Mouse (Mus musculus) intestine, embryonic 14.5 days (tissue): Measurements from ENCODE around the gene Abhd8. TPM values are rescaled to one million over a fixed set of nuclear protein-coding genes. Genes with fewer than 3 reads are reported as not detected.
A peak's percentile ranks its signal among the peaks of the same experiment; 100 is the strongest.

Experiments
- ATAC-seq: fragments of 200-750 bp; cut with Nextera tagmentation; replicated peaks from 2 replicates; pipeline ENCODE4 v1.8.0; 2017; ENCODE audit warnings: low read depth, moderate number of reproducible peaks, moderate TSS enrichment, moderate library complexity; ENCODE audit not compliant: low FRiP score, low TSS enrichment
- DNase-seq: peaks from one replicate; pipeline ENCODE4 v3.0.0-alpha.2; 2018; ENCODE audit warnings: low spot score
- H3K27ac ChIP-seq: fragments of 300-500 bp; sonication (generic); 2 replicates; pipeline ENCODE4 v1.5.1; 2014; ENCODE audit warnings: low read depth, mild to moderate bottlenecking, control low read depth
- H3K27me3 ChIP-seq: fragments of 300-500 bp; sonication (generic); replicated peaks from 2 replicates; pipeline ENCODE4 v1.6.1; 2014; ENCODE audit warnings: low read length, control low read depth; ENCODE audit not compliant: control insufficient read depth, insufficient read depth
- H3K36me3 ChIP-seq: fragments of 300-500 bp; sonication (generic); 2 replicates; pipeline ENCODE4 v1.6.1; 2014; ENCODE audit warnings: low read length, control low read depth; ENCODE audit not compliant: control insufficient read depth, insufficient read depth
- H3K4me1 ChIP-seq: fragments of 300-500 bp; sonication (generic); replicated peaks from 2 replicates; pipeline ENCODE4 v1.6.1; 2014; ENCODE audit warnings: low read length, control low read depth, mixed read lengths; ENCODE audit not compliant: control insufficient read depth, insufficient read depth
- H3K4me2 ChIP-seq: fragments of 300-500 bp; sonication (generic); 2 replicates; pipeline ENCODE4 v1.6.1; 2014; ENCODE audit warnings: low read length
- H3K4me3 ChIP-seq: fragments of 300-500 bp; sonication (generic); 2 replicates; pipeline ENCODE4 v1.5.1; 2014; ENCODE audit warnings: low read depth, low read length, control low read depth, mixed read lengths
- H3K9ac ChIP-seq: fragments of 300-500 bp; sonication (generic); 2 replicates; pipeline ENCODE4 v1.6.1; 2014; ENCODE audit warnings: mild to moderate bottlenecking, low read length
- H3K9me3 ChIP-seq: fragments of 300-500 bp; sonication (generic); 2 replicates; pipeline ENCODE4 v1.6.1; 2016; ENCODE audit warnings: low read length, control low read depth; ENCODE audit not compliant: control insufficient read depth
- WGBS: fragments of 180-500 bp; shearing (Covaris S2); extraction: QIAGEN DNeasy Blood & Tissue Kit; methylation state at CpG from one replicate; pipeline ENCODE4 v1.1.7; 2014; 5-methylcytosine and 5-hydroxymethylcytosine counted together
- polyA plus RNA-seq: library from polyadenylated mRNA; unstranded; fragments of >200 nt; fragmentation: Nextera tagmentation; extraction: Ambion mirVana; gene quantifications from 2 replicates; pipeline ENCODE4 v1.2.1, GENCODE M21; 2014

Abhd8 gene
- polyA plus RNA-seq, 1 experiment from 2014 or later: 30.8 TPM

DNA sequence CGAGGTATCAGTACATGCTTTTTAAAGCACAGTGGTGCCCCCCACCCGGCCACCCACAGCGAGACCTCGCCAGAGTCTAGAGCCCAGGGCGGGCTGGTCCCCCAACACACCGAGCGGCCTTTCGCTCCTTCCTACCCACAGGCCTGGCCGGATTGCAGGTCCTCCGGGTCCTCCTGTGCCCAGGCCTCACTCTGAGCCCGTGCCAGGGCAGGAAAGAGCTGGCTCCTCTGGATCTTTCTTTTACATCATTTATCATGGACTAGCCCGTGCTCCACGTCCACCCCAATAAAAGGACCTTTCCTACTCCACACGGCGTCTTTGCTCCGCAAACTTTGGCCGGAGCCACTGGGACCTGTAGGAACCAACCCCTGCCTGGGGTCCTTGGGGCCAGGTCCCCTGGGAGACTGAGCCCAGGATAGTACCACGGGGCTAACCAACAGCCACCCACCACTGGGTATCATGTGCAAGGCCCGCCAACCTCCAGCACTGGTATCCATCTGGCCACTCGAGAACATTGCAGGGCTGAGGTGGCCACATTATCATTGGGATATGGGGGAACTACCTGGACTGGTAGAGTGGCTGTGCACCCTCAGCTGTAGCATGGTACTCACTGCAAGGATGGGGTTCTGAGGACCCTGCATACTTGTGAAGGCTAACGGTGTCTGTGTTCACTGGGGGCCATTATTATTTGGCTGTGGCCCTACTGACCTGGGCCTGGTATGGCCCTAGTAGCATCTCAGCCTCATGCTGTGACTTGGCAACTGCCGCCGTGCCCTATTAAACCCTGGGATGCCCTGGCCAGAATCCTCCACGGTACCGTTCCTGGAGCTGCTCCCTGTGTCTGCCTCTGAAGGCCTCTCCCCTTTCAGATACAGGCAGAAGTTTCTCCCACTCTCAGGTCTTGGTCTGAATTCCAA lies 11.6 kb upstream of the Abhd8 start:
- no peak overlapping the region for H3K4me2 ChIP-seq
- no peaks in the 10 kb centered on the region for H3K27me3 ChIP-seq
- no peak for DNase-seq
- H3K9me3 ChIP-seq: no peaks in the 10 kb centered on the region
- H3K4me1 ChIP-seq: peaks cover 16% of the 10 kb centered on the region
- no peak overlapping the region for H3K9ac ChIP-seq
- ATAC-seq: no peak
- WGBS: 90% methylated on average over 25 of the region's 25 CpGs
- H3K36me3 ChIP-seq: peaks cover 60% of the 10 kb centered on the region
- H3K4me3 ChIP-seq: no peak overlapping the region
- H3K27ac ChIP-seq: no peak overlapping the region

- H3K36me3 ChIP-seq: peaks cover 55% of the 10 kb centered on the region
- H3K4me3 ChIP-seq: no peak overlapping the region
- ATAC-seq (no peak), DNase-seq (no peak)
- H3K4me1 ChIP-seq: peaks cover 21% of the 10 kb centered on the region
- no peaks in the 10 kb centered on the region for H3K9me3 ChIP-seq
- no peak overlapping the region for H3K27ac ChIP-seq
- no peaks in the 10 kb centered on the region for H3K27me3 ChIP-seq
- H3K4me2 ChIP-seq: no peak overlapping the region
- WGBS: 91% methylated on average over 18 of the region's 18 CpGs
- no peak overlapping the region for H3K9ac ChIP-seq
These were observed 10.9 kb upstream of the Abhd8 start for GRCm38 (mm10) chr8:71474344-71474743.

- Histone ChIP-seq H3K4me1 (peaks cover 21% of the 10 kb centered on the region), H3K4me3 (no peak overlapping the region), H3K27me3 (no peaks in the 10 kb centered on the region), H3K4me2 (no peak overlapping the region), H3K36me3 (peaks cover 47% of the 10 kb centered on the region), H3K9ac (no peak overlapping the region), H3K9me3 (no peaks in the 10 kb centered on the region), H3K27ac (no peak overlapping the region)
- ATAC-seq: no peak
- no peak for DNase-seq
- WGBS: 84% methylated on average over 8 of the region's 8 CpGs
These were observed 9.3 kb upstream of the Abhd8 start for GRCm38 (mm10) chr8:71472601-71473386.

GRCm38 (mm10) chr8:71471861-71472260 lies 8.4 kb upstream of the Abhd8 start:
- DNase-seq: no peak
- Histone ChIP-seq H3K4me1 (peaks cover 16% of the 10 kb centered on the region), H3K27ac (no peak overlapping the region), H3K36me3 (peaks cover 47% of the 10 kb centered on the region), H3K9me3 (no peaks in the 10 kb centered on the region), H3K9ac (no peak overlapping the region), H3K4me2 (no peak overlapping the region), H3K4me3 (no peak overlapping the region), H3K27me3 (no peaks in the 10 kb centered on the region)
- no peak for ATAC-seq
- 93% methylated on average over 17 of the region's 17 CpGs for WGBS

DNA sequence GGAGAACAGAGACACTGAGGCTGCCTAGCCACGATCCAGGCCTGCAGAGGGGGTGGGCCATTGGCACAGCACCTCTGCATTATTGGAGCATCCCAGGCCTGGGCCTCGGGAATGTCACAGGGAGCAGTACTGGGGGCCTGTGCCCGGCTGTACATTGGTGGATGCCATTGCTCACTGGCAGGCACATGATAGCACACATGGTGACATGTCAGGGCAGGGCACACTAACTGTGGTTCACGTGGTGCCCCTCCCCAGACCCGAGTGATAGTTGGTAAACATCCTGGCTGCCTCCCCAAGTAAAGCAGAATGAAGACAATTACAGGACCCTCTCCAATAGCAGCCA lies 7.4 kb upstream of the Abhd8 start:
- 79% methylated on average over 5 of the region's 5 CpGs for WGBS
- H3K4me2 ChIP-seq: no peak overlapping the region
- DNase-seq: no peak

DNA sequence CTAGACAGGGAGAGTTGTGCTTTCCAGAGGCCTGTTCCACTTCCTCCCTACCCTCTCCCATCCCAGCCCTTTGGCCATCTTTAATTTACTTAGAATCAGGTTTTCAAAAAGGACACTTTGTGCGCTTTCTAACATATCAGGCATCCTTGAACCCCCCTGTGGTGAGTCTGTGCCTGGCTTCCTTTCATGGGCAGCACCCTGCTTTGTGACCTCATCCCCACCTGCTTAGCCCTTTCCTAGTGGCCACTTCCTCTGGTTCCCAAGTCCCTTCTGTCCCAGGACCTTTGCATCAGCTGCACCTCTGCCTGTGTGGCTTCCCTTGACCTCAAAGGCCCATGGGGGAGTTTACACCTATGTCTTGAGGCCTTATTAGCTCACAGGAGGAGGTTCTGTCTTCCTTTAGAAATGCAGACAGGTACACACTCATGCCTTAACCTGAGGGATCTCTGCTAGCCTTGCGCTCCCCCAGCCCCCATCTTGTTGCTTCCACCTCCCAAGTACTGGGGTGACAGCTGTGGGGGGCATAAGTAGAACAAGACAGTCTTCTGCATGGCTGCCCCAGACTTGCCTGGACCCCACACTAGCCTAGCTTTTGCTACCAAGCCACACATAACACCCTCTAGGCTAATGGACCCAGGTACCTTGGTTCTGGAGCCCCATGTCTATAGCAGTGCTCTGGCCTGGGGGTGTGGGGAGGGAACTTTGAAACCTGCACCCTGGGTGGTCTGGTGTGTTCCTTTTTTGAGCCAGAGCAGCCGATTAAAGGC lies 6.9 kb upstream of the Abhd8 start:
- WGBS: 83% methylated on average over 3 of the region's 3 CpGs
- Histone ChIP-seq H3K4me1 (peaks cover 11% of the 10 kb centered on the region), H3K27me3 (no peaks in the 10 kb centered on the region), H3K4me3 (peak overlapping the region; percentile 80; the same call in 1 of the 2 replicates), H3K36me3 (peaks cover 45% of the 10 kb centered on the region), H3K9me3 (no peaks in the 10 kb centered on the region), H3K9ac (peak overlapping the region; percentile 67), H3K27ac (no peak overlapping the region), H3K4me2 (peak overlapping the region; percentile 95)
- ATAC-seq (no peak), DNase-seq (no peak)

More for the DNA sequence above, 7.4 kb upstream of the Abhd8 start:
- ATAC-seq: no peak
- Histone ChIP-seq H3K27ac (no peak overlapping the region), H3K36me3 (peaks cover 47% of the 10 kb centered on the region), H3K27me3 (no peaks in the 10 kb centered on the region), H3K9me3 (no peaks in the 10 kb centered on the region), H3K4me1 (peaks cover 14% of the 10 kb centered on the region), H3K9ac (no peak overlapping the region), H3K4me3 (no peak overlapping the region)

DNA sequence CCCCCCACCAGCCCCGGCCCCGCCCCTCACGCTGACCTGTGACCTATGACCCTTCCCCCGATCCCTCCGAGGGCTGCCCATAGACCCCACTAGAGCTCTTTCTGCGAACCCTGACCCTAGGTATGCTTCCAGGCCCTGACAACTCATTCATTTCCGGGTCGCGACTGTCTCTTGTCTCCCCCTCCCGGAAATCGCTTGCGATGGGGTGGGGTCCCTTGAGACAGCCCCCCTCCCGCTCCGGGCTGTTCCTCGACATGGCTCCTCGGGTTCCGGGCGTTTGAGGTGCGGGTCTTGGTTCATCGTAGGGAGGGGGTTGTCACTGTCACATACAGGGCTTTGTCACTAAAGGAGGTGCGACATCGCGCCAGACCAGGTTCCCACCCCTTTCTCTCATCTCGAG lies 6.0 kb upstream of the Abhd8 start:
- no peaks in the 10 kb centered on the region for H3K27me3 ChIP-seq
- peak overlapping the region; percentile 57; the same call in 1 of the 2 replicates for H3K27ac ChIP-seq
- under 1% methylated on average over 22 of the region's 24 CpGs for WGBS
- DNase-seq: peak; percentile 76
- peak; percentile 28 for ATAC-seq
- no peaks in the 10 kb centered on the region for H3K9me3 ChIP-seq
- H3K36me3 ChIP-seq: peaks cover 36% of the 10 kb centered on the region
- H3K9ac ChIP-seq: peak overlapping the region; percentile 67
- peak overlapping the region; percentile 95 for H3K4me2 ChIP-seq
- H3K4me1 ChIP-seq: peaks cover 11% of the 10 kb centered on the region
- peak overlapping the region; percentile 80 for H3K4me3 ChIP-seq

DNA sequence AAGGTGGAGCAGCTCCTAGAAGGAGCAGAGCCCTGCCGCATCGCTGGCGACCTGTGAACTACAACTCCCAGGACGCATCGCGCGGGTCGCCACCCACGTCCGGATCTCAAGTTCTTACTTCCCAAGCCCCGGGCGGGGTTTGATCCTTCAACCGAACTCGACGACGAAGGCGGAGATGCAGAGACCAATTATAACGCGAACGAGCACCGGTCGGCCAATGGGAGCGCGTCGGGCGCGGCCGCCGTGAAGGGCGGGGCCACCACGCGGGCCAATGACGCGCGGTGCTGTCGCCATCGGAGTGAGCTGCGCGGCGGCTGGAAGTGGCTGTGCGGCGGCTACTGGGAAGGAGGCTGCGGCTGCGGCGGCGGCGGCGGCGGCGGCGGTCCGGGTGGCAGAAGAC lies 5.5 kb upstream of the Abhd8 start, which contains the start of gene Dda1:
TSS of gene Dda1 (plus strand) at position 284 of the 400 bp plus-strand sequence.
- 1% methylated on average over 51 of the region's 52 CpGs for WGBS
- DNase-seq (peak; percentile 93), ATAC-seq (peak; percentile 87)
- Histone ChIP-seq H3K9ac (peak within 1 kb of the TSS; percentile 67), H3K9me3 (no peaks in the 10 kb centered on the region), H3K27ac (peak within 1 kb of the TSS; percentile 57; the same call in 1 of the 2 replicates), H3K4me2 (peak within 1 kb of the TSS; percentile 95), H3K4me3 (peak within 1 kb of the TSS; percentile 80), H3K4me1 (peaks cover 14% of the 10 kb centered on the region), H3K36me3 (peaks cover 31% of the 10 kb centered on the region), H3K27me3 (no peaks in the 10 kb centered on the region)
